Mouse (Mus musculus): ENCODE data around the gene Tmem26. TPM values are rescaled to one million over a fixed set of nuclear protein-coding genes. Genes with fewer than 3 reads are reported as not detected.

The Tmem26 gene
- total RNA-seq, 1 experiment: 0.09 TPM

DNA sequence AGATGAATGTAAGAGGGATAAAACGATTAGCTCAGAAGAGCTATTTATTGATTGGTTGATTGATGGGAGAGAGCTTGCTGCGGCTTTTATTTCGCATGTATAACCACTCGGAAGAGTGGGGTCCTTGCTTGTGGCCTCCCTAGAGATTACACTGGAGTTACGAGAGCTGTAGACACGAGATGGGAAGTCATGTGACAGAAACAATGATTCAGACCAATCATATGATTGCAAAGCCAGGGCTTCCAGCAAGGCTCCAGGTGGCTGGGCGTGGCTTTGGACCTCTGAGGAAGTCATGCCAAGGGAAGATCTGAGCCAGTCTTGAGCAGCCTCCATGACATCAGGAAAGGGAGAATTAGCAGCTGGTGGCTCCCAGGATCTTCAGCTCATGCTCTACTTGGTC is 32.3 kb upstream of the Tmem26 start:
- Histone ChIP-seq H3K27ac (ENCODE audit: insufficient read depth, low read depth, low read length, poor library complexity, severe bottlenecking) (no peak overlapping the region), H3K9me3 (ENCODE audit: control insufficient read depth, insufficient read depth, low read depth, low read length) (no peaks in the 10 kb centered on the region), H3K9ac (ENCODE audit: insufficient read depth, low read depth, low read length, poor library complexity, severe bottlenecking) (no peak overlapping the region), H3K4me1 (ENCODE audit: control insufficient read depth in 2 of 2, insufficient read depth in 2 of 2, low read length in 2 of 2, poor library complexity in 1 of 2) (no peaks in the 10 kb centered on the region), H3K36me3 (ENCODE audit: control insufficient read depth, insufficient read depth, low read length, poor library complexity, severe bottlenecking) (no peaks in the 10 kb centered on the region; the same call in 1 of the 2 replicates), H3K4me3 (ENCODE audit: insufficient read depth in 1 of 2, low read depth in 1 of 2, low read length in 2 of 2, poor library complexity in 1 of 2, severe bottlenecking in 1 of 2) (no peak overlapping the region)
- DNase-seq (ENCODE audit: low read depth, low spot score): no peak
- TF ChIP-seq HCFC1 (IDR thresholded peaks at IDR 0.05; ENCODE audit: borderline replicate concordance, insufficient read depth, low read length) (no peak), MAFK (IDR thresholded peaks at IDR 0.05; ENCODE audit: insufficient read depth, low read depth, low read length) (no peak), CHD2 (IDR thresholded peaks at IDR 0.05; ENCODE audit: low read depth, low read length) (no peak), ZC3H11A (IDR thresholded peaks at IDR 0.05; ENCODE audit: borderline replicate concordance, low read depth, low read length) (no peak), ZNF384 (IDR thresholded peaks at IDR 0.05; ENCODE audit: low read depth, low read length) (no peak)
- in situ Hi-C loops (cut with MboI; ENCODE audit: low sequenced_read_pairs in 2 of 2, unreplicated experiment in 2 of 2): no loop called here

- TF ChIP-seq HCFC1 (IDR thresholded peaks at IDR 0.05; ENCODE audit: borderline replicate concordance, insufficient read depth, low read length): no peak
- TF ChIP-seq MAFK (IDR thresholded peaks at IDR 0.05; ENCODE audit: insufficient read depth, low read depth, low read length): no peak
- TF ChIP-seq ZC3H11A (IDR thresholded peaks at IDR 0.05; ENCODE audit: borderline replicate concordance, low read depth, low read length): no peak
- no peak for TF ChIP-seq CHD2 (IDR thresholded peaks at IDR 0.05; ENCODE audit: low read depth, low read length)
- H3K9me3 ChIP-seq (ENCODE audit: control insufficient read depth, insufficient read depth, low read depth, low read length): no peaks in the 10 kb centered on the region
- H3K9ac ChIP-seq (ENCODE audit: insufficient read depth, low read depth, low read length, poor library complexity, severe bottlenecking): no peak overlapping the region
- H3K4me1 ChIP-seq (ENCODE audit: control insufficient read depth in 2 of 2, insufficient read depth in 2 of 2, low read length in 2 of 2, poor library complexity in 1 of 2): no peaks in the 10 kb centered on the region
- no peak overlapping the region for H3K27ac ChIP-seq (ENCODE audit: insufficient read depth, low read depth, low read length, poor library complexity, severe bottlenecking)
- H3K36me3 ChIP-seq (ENCODE audit: control insufficient read depth, insufficient read depth, low read length, poor library complexity, severe bottlenecking): no peaks in the 10 kb centered on the region
- no peak overlapping the region for H3K4me3 ChIP-seq (ENCODE audit: insufficient read depth in 1 of 2, low read depth in 1 of 2, low read length in 2 of 2, poor library complexity in 1 of 2, severe bottlenecking in 1 of 2)
- DNase-seq (ENCODE audit: low read depth, low spot score): no peak
- in situ Hi-C loops (cut with MboI; ENCODE audit: low sequenced_read_pairs in 2 of 2, unreplicated experiment in 2 of 2): no loop called here
Observed at GRCm38 (mm10) chr10:68692401-68692800, 31.0 kb upstream of the Tmem26 start.

- H3K9ac ChIP-seq (ENCODE audit: insufficient read depth, low read depth, low read length, poor library complexity, severe bottlenecking): no peak overlapping the region
- no peak overlapping the region for H3K4me3 ChIP-seq (ENCODE audit: insufficient read depth in 1 of 2, low read depth in 1 of 2, low read length in 2 of 2, poor library complexity in 1 of 2, severe bottlenecking in 1 of 2)
- DNase-seq (ENCODE audit: low read depth, low spot score): no peak
- H3K36me3 ChIP-seq (ENCODE audit: control insufficient read depth, insufficient read depth, low read length, poor library complexity, severe bottlenecking): no peaks in the 10 kb centered on the region
- TF ChIP-seq HCFC1 (IDR thresholded peaks at IDR 0.05; ENCODE audit: borderline replicate concordance, insufficient read depth, low read length) (no peak), CHD2 (IDR thresholded peaks at IDR 0.05; ENCODE audit: low read depth, low read length) (no peak), MAFK (IDR thresholded peaks at IDR 0.05; ENCODE audit: insufficient read depth, low read depth, low read length) (no peak), ZNF384 (IDR thresholded peaks at IDR 0.05; ENCODE audit: low read depth, low read length) (no peak), ZC3H11A (IDR thresholded peaks at IDR 0.05; ENCODE audit: borderline replicate concordance, low read depth, low read length) (no peak)
- in situ Hi-C loops (cut with MboI; ENCODE audit: low sequenced_read_pairs in 2 of 2, unreplicated experiment in 2 of 2): no loop called here
- H3K9me3 ChIP-seq (ENCODE audit: control insufficient read depth, insufficient read depth, low read depth, low read length): no peaks in the 10 kb centered on the region
- no peak overlapping the region for H3K27ac ChIP-seq (ENCODE audit: insufficient read depth, low read depth, low read length, poor library complexity, severe bottlenecking)
- H3K4me1 ChIP-seq (ENCODE audit: control insufficient read depth in 2 of 2, insufficient read depth in 2 of 2, low read length in 2 of 2, poor library complexity in 1 of 2): no peaks in the 10 kb centered on the region
Observed at GRCm38 (mm10) chr10:68695760-68696336, 27.6 kb upstream of the Tmem26 start.

- Histone ChIP-seq H3K4me3 (ENCODE audit: insufficient read depth in 1 of 2, low read depth in 1 of 2, low read length in 2 of 2, poor library complexity in 1 of 2, severe bottlenecking in 1 of 2) (no peak overlapping the region), H3K9ac (ENCODE audit: insufficient read depth, low read depth, low read length, poor library complexity, severe bottlenecking) (no peak overlapping the region), H3K36me3 (ENCODE audit: control insufficient read depth, insufficient read depth, low read length, poor library complexity, severe bottlenecking) (no peaks in the 10 kb centered on the region), H3K27ac (ENCODE audit: insufficient read depth, low read depth, low read length, poor library complexity, severe bottlenecking) (no peak overlapping the region), H3K9me3 (ENCODE audit: control insufficient read depth, insufficient read depth, low read depth, low read length) (no peaks in the 10 kb centered on the region), H3K4me1 (ENCODE audit: control insufficient read depth in 2 of 2, insufficient read depth in 2 of 2, low read length in 2 of 2, poor library complexity in 1 of 2) (no peaks in the 10 kb centered on the region)
- TF ChIP-seq ZNF384 (IDR thresholded peaks at IDR 0.05; ENCODE audit: low read depth, low read length) (no peak), HCFC1 (IDR thresholded peaks at IDR 0.05; ENCODE audit: borderline replicate concordance, insufficient read depth, low read length) (no peak), ZC3H11A (IDR thresholded peaks at IDR 0.05; ENCODE audit: borderline replicate concordance, low read depth, low read length) (no peak), MAFK (IDR thresholded peaks at IDR 0.05; ENCODE audit: insufficient read depth, low read depth, low read length) (no peak), CHD2 (IDR thresholded peaks at IDR 0.05; ENCODE audit: low read depth, low read length) (no peak)
- no peak for DNase-seq (ENCODE audit: low read depth, low spot score)
- in situ Hi-C loops (cut with MboI; ENCODE audit: low sequenced_read_pairs in 2 of 2, unreplicated experiment in 2 of 2): no loop called here
Observed at GRCm38 (mm10) chr10:68704268-68704667, 19.2 kb upstream of the Tmem26 start.

All from ES-E14 (cell line).